Mouse (Mus musculus): Measurements from ENCODE around the gene Rragd. TPM values are rescaled to one million over a fixed set of nuclear protein-coding genes. Genes with fewer than 3 reads are reported as not detected.
"Not testable (repeated sequence)": the region's sequence is repeated elsewhere in the genome, so short reads cannot be mapped to it uniquely, and the experiment has no call there.

The Rragd gene
- polyA plus RNA-seq, 1 experiment from 2014 or later: 21.1 TPM

DNA sequence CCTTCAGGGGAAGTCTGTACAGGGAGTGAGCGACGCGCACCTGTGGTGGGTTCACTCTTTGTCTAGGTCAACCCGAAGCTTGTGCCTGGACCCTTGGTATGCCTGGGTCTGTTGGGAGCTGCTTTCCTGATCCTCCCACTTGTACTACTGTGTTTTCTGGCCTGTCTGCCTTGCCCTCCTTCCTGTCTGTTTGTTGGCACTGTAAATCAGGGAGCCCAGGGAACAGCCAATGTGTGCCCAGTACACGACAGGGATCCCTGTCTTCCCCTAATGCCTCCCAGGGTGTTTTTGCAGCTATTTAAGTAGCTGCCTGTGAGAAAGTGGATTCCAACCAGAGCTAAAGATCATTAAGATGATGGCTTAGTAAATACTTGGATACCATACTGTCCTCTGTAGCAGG is 14.7 kb downstream of the Rragd start:
- no peaks in the 10 kb centered on the region for H3K36me3 ChIP-seq (ENCODE audit: control insufficient read depth, insufficient read depth, low read length)
- no peak overlapping the region for H3K4me3 ChIP-seq (ENCODE audit: low read length)
- no peak overlapping the region for H3K27ac ChIP-seq (ENCODE audit: low read depth, low read length)
- H3K9me3 ChIP-seq (ENCODE audit: control insufficient read depth, low read length): no peaks in the 10 kb centered on the region
- no peaks in the 10 kb centered on the region for H3K27me3 ChIP-seq (ENCODE audit: control insufficient read depth, insufficient read depth, low read length)
- WGBS: 74% methylated on average over 5 of the region's 5 CpGs
- H3K4me2 ChIP-seq (replicated peaks; ENCODE audit: low read depth, low read length): no peak overlapping the region
- no peak overlapping the region for H3K9ac ChIP-seq (ENCODE audit: low read depth, low read length)
- no peaks in the 10 kb centered on the region for H3K4me1 ChIP-seq (ENCODE audit: control insufficient read depth, insufficient read depth, low read length)
- ATAC-seq (ENCODE audit: low FRiP score, low TSS enrichment): no peak

DNA sequence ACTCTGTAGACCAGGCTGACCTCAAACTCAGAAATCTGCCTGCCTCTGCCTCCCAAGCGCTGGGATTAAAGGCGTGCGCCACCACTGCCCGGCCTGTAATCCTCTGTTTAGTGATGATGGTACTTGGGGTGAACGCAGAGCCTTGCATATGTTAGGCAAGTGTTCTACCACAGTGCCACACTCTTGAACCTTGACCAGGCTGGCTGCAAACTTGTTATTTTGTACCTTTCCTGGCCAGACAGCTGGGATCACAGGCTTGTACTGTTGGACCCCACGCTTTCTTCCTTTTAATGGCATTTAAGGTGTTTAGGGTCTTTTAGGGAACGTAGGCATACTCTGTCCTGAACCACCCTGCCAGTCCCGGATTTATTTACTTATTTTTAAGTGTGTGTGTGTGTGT is 16.2 kb downstream of the Rragd start:
- no peak overlapping the region for H3K9ac ChIP-seq (ENCODE audit: low read depth, low read length)
- no peak for ATAC-seq (ENCODE audit: low FRiP score, low TSS enrichment)
- 95% methylated on average over 8 of the region's 8 CpGs for WGBS

DNA sequence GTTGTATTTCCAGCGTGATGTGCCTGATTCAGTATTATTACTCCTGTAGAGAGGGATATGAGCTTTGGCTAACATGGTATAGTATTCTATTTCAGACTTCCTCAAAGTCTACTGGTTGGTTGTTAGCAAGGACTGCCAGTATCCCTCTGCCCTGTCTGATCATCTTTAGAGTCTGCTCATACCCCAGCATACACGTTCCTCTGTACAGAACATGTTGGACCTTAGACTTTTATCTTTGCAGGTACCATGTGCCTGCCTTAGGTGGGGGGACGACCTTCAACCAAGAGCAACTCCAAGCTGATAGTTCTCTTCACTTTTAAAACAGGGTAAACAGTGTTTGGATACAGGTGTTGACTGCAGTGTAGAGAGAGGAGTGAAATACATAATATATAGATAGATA is 19.2 kb downstream of the Rragd start:
- H3K27ac ChIP-seq (ENCODE audit: low read depth, low read length): no peak overlapping the region
- H3K4me2 ChIP-seq (replicated peaks; ENCODE audit: low read depth, low read length): no peak overlapping the region
- 82% methylated on average over 3 of the region's 3 CpGs for WGBS
- H3K36me3 ChIP-seq (ENCODE audit: control insufficient read depth, insufficient read depth, low read length): no peaks in the 10 kb centered on the region
- no peaks in the 10 kb centered on the region for H3K4me1 ChIP-seq (ENCODE audit: control insufficient read depth, insufficient read depth, low read length)
- H3K4me3 ChIP-seq (ENCODE audit: low read length): no peak overlapping the region
- H3K9ac ChIP-seq (ENCODE audit: low read depth, low read length): no peak overlapping the region
- no peaks in the 10 kb centered on the region for H3K9me3 ChIP-seq (ENCODE audit: control insufficient read depth, low read length)
- no peaks in the 10 kb centered on the region for H3K27me3 ChIP-seq (ENCODE audit: control insufficient read depth, insufficient read depth, low read length)
- ATAC-seq (ENCODE audit: low FRiP score, low TSS enrichment): no peak

More for the DNA sequence above, 16.2 kb downstream of the Rragd start:
- Histone ChIP-seq H3K27me3 (ENCODE audit: control insufficient read depth, insufficient read depth, low read length) (no peaks in the 10 kb centered on the region), H3K9me3 (ENCODE audit: control insufficient read depth, low read length) (no peaks in the 10 kb centered on the region), H3K36me3 (ENCODE audit: control insufficient read depth, insufficient read depth, low read length) (no peaks in the 10 kb centered on the region), H3K4me1 (ENCODE audit: control insufficient read depth, insufficient read depth, low read length) (no peaks in the 10 kb centered on the region), H3K4me2 (replicated peaks; ENCODE audit: low read depth, low read length) (no peak overlapping the region), H3K27ac (ENCODE audit: low read depth, low read length) (no peak overlapping the region), H3K4me3 (ENCODE audit: low read length) (no peak overlapping the region)

DNA sequence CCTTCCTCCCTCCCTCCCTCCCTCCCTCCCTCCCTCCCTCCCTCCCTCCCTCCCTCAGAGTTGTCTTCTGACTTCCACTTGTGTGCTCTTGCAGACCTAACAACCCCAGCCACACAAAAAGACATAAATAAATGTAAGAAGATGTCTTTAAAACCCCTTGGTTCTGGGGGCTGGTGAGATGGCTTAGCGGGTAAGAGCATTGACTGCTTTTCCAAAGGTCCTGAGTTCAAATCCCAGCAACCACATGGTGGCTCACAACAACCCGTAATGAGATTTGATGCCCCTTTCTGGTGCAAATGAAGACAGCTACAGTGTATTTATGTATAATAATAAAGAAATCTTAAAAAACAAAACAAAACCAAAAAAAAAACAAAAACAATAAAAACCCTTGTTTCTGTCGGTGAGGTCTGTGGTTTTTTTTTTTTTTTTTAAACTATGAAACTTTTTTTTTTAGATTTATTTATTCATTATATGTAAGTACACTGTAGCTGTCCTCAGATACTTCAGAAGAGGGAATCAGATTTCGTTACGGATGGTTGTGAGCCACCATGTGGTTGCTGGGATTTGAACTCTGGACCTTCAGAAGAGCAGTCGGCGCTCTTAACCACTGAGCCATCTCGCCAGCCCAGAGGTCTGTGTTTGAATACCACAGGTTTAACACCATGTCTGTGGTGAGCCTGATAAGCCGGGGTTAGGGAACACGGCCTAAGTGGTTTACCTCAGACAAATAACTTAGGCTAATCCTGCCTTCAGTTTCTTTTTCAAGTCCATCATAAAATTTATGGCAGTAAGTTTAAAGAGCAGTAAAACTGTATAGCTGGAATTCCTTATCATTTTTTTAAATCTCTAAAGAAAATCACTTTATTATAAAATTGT is 23.0 kb downstream of the Rragd start:
- H3K36me3 ChIP-seq (ENCODE audit: control insufficient read depth, insufficient read depth, low read length); H3K9ac ChIP-seq (ENCODE audit: low read depth, low read length); H3K27ac ChIP-seq (ENCODE audit: low read depth, low read length); ATAC-seq (ENCODE audit: low FRiP score, low TSS enrichment); H3K4me1 ChIP-seq (ENCODE audit: control insufficient read depth, insufficient read depth, low read length); H3K4me3 ChIP-seq (ENCODE audit: low read length); H3K9me3 ChIP-seq (ENCODE audit: control insufficient read depth, low read length); H3K4me2 ChIP-seq (replicated peaks; ENCODE audit: low read depth, low read length); H3K27me3 ChIP-seq (ENCODE audit: control insufficient read depth, insufficient read depth, low read length): not testable (repeated sequence)
- WGBS: 88% methylated on average over 10 of the region's 10 CpGs

DNA sequence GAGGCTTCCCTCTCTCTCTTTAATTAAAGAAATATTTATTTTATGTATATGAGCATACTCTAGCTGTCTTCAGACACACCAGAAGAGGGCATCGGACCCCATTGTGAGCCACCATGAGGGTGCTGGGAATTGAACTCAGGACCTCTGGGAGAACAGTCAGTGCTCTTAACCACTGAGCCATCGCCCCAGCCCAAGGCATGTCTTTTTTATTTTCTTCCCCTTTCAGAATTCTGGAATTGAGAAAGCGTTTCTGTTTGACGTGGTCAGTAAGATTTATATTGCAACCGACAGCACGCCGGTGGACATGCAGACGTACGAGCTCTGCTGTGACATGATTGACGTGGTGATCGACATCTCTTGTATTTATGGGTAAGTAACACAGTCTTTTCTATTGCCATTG is 24.0 kb downstream of the Rragd start:
- H3K27me3 ChIP-seq (ENCODE audit: control insufficient read depth, insufficient read depth, low read length): no peaks in the 10 kb centered on the region
- no peak for ATAC-seq (ENCODE audit: low FRiP score, low TSS enrichment)
- H3K9me3 ChIP-seq (ENCODE audit: control insufficient read depth, low read length): no peaks in the 10 kb centered on the region
- H3K9ac ChIP-seq (ENCODE audit: low read depth, low read length): no peak overlapping the region
- no peak overlapping the region for H3K4me3 ChIP-seq (ENCODE audit: low read length)
- no peaks in the 10 kb centered on the region for H3K36me3 ChIP-seq (ENCODE audit: control insufficient read depth, insufficient read depth, low read length)
- no peaks in the 10 kb centered on the region for H3K4me1 ChIP-seq (ENCODE audit: control insufficient read depth, insufficient read depth, low read length)
- H3K27ac ChIP-seq (ENCODE audit: low read depth, low read length): no peak overlapping the region
- no peak overlapping the region for H3K4me2 ChIP-seq (replicated peaks; ENCODE audit: low read depth, low read length)
- 93% methylated on average over 11 of the region's 11 CpGs for WGBS

DNA sequence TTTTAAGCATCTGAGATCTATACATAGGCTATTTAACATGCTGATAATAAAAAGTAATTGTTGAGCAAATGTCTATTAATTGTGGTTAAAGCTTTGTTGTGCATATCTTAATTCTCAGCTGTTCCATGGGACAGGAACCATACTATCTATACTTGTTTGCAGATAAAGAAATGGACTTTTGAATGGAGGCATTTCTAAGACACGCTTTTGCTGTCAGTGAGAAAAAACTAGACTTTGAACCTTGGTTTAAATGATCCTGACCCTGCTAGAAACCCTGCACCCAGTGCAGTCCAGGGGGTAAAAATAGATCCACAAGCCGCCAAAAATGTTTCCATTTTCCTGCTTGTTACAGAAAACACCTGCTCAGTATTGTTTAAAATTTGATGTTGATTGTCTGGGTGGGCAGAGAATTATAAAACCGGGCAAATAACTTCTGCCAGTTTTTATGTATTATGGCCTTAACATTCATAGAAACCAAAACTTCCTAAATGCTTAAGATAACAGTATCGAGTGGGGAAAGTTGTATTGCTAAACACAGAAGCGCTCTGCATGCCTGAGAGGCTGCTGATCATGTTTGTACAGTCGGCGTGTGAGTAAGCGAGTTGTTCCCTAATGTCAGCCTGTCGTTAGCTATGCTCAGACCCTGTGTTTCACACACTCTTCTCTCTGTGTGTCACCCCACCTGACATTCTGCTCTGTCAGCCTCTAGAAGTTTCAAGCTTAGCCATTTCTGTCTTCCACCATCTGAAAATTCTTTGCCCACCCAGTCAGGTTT is 24.8 kb downstream of the Rragd start:
- ATAC-seq (ENCODE audit: low FRiP score, low TSS enrichment): no peak
- no peak overlapping the region for H3K9ac ChIP-seq (ENCODE audit: low read depth, low read length)
- no peak overlapping the region for H3K4me2 ChIP-seq (replicated peaks; ENCODE audit: low read depth, low read length)
- H3K36me3 ChIP-seq (ENCODE audit: control insufficient read depth, insufficient read depth, low read length): no peaks in the 10 kb centered on the region
- no peaks in the 10 kb centered on the region for H3K27me3 ChIP-seq (ENCODE audit: control insufficient read depth, insufficient read depth, low read length)
- no peaks in the 10 kb centered on the region for H3K4me1 ChIP-seq (ENCODE audit: control insufficient read depth, insufficient read depth, low read length)
- 85% methylated on average over 9 of the region's 9 CpGs for WGBS
- no peaks in the 10 kb centered on the region for H3K9me3 ChIP-seq (ENCODE audit: control insufficient read depth, low read length)
- H3K4me3 ChIP-seq (ENCODE audit: low read length): no peak overlapping the region
- H3K27ac ChIP-seq (ENCODE audit: low read depth, low read length): no peak overlapping the region

DNA sequence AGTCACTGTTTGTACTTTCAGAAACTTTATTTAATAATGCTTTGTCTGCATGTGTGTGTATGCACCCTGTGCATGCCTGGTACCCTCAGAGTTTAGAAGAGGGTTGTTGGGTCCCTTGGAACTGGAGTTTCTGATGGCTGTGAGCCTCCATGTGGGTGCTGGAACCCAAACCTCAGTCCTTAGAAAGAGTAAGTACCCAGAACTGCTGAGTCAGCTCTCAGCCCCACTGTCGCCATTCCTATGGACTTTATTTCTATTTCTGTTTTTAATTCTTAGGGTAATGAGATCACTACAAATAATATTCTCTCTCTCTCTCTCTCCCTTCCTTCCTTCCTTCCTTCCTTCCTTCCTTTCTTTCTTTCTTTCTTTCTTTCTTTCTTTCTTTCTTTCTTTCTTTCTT is 27.2 kb downstream of the Rragd start:
- no peak overlapping the region for H3K27ac ChIP-seq (ENCODE audit: low read depth, low read length)
- peaks cover 6% of the 10 kb centered on the region; the same call in 1 of the 2 replicates for H3K36me3 ChIP-seq (ENCODE audit: control insufficient read depth, insufficient read depth, low read length)
- H3K4me2 ChIP-seq (replicated peaks; ENCODE audit: low read depth, low read length): no peak overlapping the region
- ATAC-seq (ENCODE audit: low FRiP score, low TSS enrichment): no peak
- H3K4me3 ChIP-seq (ENCODE audit: low read length): no peak overlapping the region
- 88% methylated on average over 1 of the region's 1 CpGs for WGBS
- H3K4me1 ChIP-seq (ENCODE audit: control insufficient read depth, insufficient read depth, low read length): no peaks in the 10 kb centered on the region
- no peak overlapping the region for H3K9ac ChIP-seq (ENCODE audit: low read depth, low read length)
- no peaks in the 10 kb centered on the region for H3K27me3 ChIP-seq (ENCODE audit: control insufficient read depth, insufficient read depth, low read length)
- H3K9me3 ChIP-seq (ENCODE audit: control insufficient read depth, low read length): no peaks in the 10 kb centered on the region

DNA sequence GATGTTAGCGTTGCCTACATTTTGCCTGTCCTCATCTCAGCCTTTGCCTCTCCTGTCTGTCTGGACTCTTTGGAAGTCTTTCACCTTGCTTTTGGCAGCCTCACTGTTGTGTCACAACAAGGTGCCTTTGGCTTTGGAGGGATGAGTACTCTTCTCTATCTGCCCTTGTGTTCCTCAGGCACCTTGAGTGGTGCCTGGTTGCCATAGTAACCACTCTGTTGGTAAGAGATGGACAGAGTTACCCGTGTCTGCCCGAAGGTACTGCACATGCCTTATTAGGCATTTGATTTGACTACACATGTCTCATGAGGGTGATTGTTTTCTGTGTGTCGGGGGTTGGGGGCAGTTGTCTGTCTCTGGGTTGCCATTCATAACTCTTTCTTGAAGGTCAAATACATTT is 29.6 kb downstream of the Rragd start:
- WGBS: 95% methylated on average over 4 of the region's 4 CpGs
- H3K4me2 ChIP-seq (replicated peaks; ENCODE audit: low read depth, low read length): no peak overlapping the region
- peaks cover 6% of the 10 kb centered on the region; the same call in 1 of the 2 replicates for H3K36me3 ChIP-seq (ENCODE audit: control insufficient read depth, insufficient read depth, low read length)
- no peak overlapping the region for H3K27ac ChIP-seq (ENCODE audit: low read depth, low read length)
- H3K9me3 ChIP-seq (ENCODE audit: control insufficient read depth, low read length): no peaks in the 10 kb centered on the region
- no peak for ATAC-seq (ENCODE audit: low FRiP score, low TSS enrichment)
- no peak overlapping the region for H3K9ac ChIP-seq (ENCODE audit: low read depth, low read length)
- H3K4me1 ChIP-seq (ENCODE audit: control insufficient read depth, insufficient read depth, low read length): no peaks in the 10 kb centered on the region
- no peak overlapping the region for H3K4me3 ChIP-seq (ENCODE audit: low read length)
- no peaks in the 10 kb centered on the region for H3K27me3 ChIP-seq (ENCODE audit: control insufficient read depth, insufficient read depth, low read length)
